Mouse (Mus musculus) kidney, embryonic 14.5 days (tissue): ENCODE measurements around the gene Uvrag. TPM values are rescaled to one million over a fixed set of nuclear protein-coding genes. Genes with fewer than 3 reads are reported as not detected.

Source experiments
- ATAC-seq: fragments of 200-750 bp; cut with Nextera tagmentation; 2 replicates; pipeline ENCODE4 v1.8.0; 2017; ENCODE audit warnings: moderate number of reproducible peaks, mild to moderate bottlenecking, moderate TSS enrichment, moderate library complexity; ENCODE audit not compliant: low FRiP score, low TSS enrichment
- H3K27ac ChIP-seq: fragments of 300-500 bp; sonication (generic); 2 replicates; pipeline ENCODE4 v1.5.1; 2014; ENCODE audit warnings: low read depth, mild to moderate bottlenecking, low read length, moderate library complexity, mixed read lengths
- H3K27me3 ChIP-seq: fragments of 300-500 bp; sonication (generic); 2 replicates; pipeline ENCODE4 v1.6.1; 2014; ENCODE audit warnings: mild to moderate bottlenecking, low read length; ENCODE audit not compliant: control insufficient read depth, insufficient read depth
- H3K36me3 ChIP-seq: fragments of 300-500 bp; sonication (generic); 2 replicates; pipeline ENCODE4 v1.6.1; 2014; ENCODE audit warnings: low read length, mixed read lengths; ENCODE audit not compliant: control insufficient read depth, insufficient read depth
- H3K4me1 ChIP-seq: fragments of 300-500 bp; sonication (generic); 2 replicates; pipeline ENCODE4 v1.6.1; 2014; ENCODE audit warnings: low read length, mixed read lengths; ENCODE audit not compliant: control insufficient read depth, insufficient read depth
- H3K4me2 ChIP-seq: fragments of 300-500 bp; sonication (generic); replicated peaks from 2 replicates; pipeline ENCODE4 v1.6.1; 2014; ENCODE audit warnings: low read depth, mild to moderate bottlenecking, low read length
- H3K4me3 ChIP-seq: fragments of 300-500 bp; sonication (generic); 2 replicates; pipeline ENCODE4 v1.5.1; 2014; ENCODE audit warnings: mild to moderate bottlenecking, low read length
- H3K9ac ChIP-seq: fragments of 300-500 bp; sonication (generic); 2 replicates; pipeline ENCODE4 v1.6.1; 2014; ENCODE audit warnings: low read depth, mild to moderate bottlenecking, low read length, moderate library complexity
- H3K9me3 ChIP-seq: fragments of 300-500 bp; sonication (generic); 2 replicates; pipeline ENCODE4 v1.6.1; 2016; ENCODE audit warnings: low read length; ENCODE audit not compliant: control insufficient read depth
- WGBS: fragments of 180-500 bp; shearing (Covaris S2); extraction: QIAGEN DNeasy Blood & Tissue Kit; methylation state at CpG from one replicate; pipeline ENCODE4 v1.1.7; 2014; 5-methylcytosine and 5-hydroxymethylcytosine counted together
- polyA plus RNA-seq: library from polyadenylated mRNA; unstranded; fragments of >200 nt; fragmentation: Nextera tagmentation; extraction: Ambion mirVana; gene quantifications from 2 replicates; pipeline ENCODE4 v1.2.1, GENCODE M21; 2014

Gene Uvrag
- polyA plus RNA-seq, 1 experiment from 2014 or later, result 22.7 TPM

DNA sequence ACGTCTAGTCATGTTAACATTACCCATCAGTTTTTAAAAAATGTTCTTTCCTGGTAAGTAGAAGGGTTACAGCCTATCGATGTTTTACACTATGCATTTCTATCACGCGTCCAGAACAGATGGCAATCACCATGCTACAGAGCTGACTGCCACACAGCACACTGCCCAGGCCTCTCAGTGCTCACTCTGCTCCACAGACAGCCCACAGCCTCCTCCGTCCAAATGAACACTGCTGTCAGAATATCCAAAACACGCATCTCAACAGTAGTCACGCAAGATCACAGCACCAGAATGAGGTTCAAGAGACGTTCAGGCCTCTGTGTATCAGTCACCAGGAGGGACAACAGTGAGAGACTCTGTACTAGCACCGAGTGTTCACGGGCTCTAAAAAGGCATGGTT is 115.0 kb downstream of the Uvrag start:
- ATAC-seq, result no peak
- no peak overlapping the region for H3K4me2 ChIP-seq
- no peaks in the 10 kb centered on the region for H3K9me3 ChIP-seq
- no peaks in the 10 kb centered on the region for H3K36me3 ChIP-seq
- no peaks in the 10 kb centered on the region for H3K4me1 ChIP-seq
- no peak overlapping the region for H3K27ac ChIP-seq
- H3K4me3 ChIP-seq, result no peak overlapping the region
- H3K27me3 ChIP-seq, result no peaks in the 10 kb centered on the region
- 93% methylated on average over 10 of the region's 10 CpGs for WGBS
- H3K9ac ChIP-seq, result no peak overlapping the region

DNA sequence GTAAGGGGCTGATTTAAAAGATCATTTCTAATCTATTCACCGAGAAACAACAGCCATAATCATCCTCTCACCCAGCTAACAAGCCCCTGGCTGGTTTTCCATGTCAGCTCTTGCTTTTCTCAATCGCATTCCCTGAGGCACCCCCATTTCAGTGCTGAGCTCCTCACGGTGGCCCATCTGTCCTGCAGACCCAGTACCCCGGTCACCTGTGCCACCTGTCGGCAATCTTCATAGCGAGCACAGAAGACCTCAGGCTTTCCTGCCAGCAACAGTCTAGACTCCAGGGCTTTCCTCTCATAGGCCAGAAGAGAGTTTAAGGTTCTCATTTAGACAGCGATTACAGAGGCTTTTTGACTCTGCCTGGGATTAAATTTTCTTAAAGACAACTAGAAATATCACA is 115.7 kb downstream of the Uvrag start:
- no peak overlapping the region for H3K9ac ChIP-seq
- no peak for ATAC-seq
- no peaks in the 10 kb centered on the region for H3K4me1 ChIP-seq
- H3K36me3 ChIP-seq, result no peaks in the 10 kb centered on the region
- WGBS, result 92% methylated on average over 7 of the region's 7 CpGs
- H3K27ac ChIP-seq, result no peak overlapping the region
- H3K4me3 ChIP-seq, result no peak overlapping the region
- no peaks in the 10 kb centered on the region for H3K27me3 ChIP-seq
- H3K4me2 ChIP-seq, result no peak overlapping the region
- no peaks in the 10 kb centered on the region for H3K9me3 ChIP-seq

DNA sequence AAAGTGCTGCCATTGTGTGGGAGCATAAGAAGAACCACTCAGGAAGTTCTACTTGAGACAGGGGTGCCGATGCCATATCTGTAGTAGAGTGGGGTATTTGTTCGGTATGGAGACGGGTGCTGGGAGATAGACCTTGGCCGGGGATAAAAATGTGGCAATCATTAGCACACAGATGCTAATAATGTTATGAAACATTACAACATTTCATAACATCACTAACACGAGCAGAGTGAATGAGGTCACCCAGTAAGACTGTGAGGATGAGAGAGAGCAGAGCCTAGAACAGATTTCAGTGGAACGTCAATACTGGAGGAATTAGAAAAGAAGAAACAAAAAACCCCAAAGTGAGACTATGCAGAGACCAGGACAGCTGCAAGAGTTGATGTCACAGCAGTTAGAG is 116.2 kb downstream of the Uvrag start:
- no peak overlapping the region for H3K27ac ChIP-seq
- H3K9ac ChIP-seq, result no peak overlapping the region
- no peaks in the 10 kb centered on the region for H3K9me3 ChIP-seq
- ATAC-seq, result no peak
- no peak overlapping the region for H3K4me3 ChIP-seq
- H3K36me3 ChIP-seq, result no peaks in the 10 kb centered on the region
- H3K4me2 ChIP-seq, result no peak overlapping the region
- H3K4me1 ChIP-seq, result peaks cover 3% of the 10 kb centered on the region; the same call in 1 of the 2 replicates
- no peaks in the 10 kb centered on the region for H3K27me3 ChIP-seq
- 95% methylated on average over 6 of the region's 6 CpGs for WGBS

DNA sequence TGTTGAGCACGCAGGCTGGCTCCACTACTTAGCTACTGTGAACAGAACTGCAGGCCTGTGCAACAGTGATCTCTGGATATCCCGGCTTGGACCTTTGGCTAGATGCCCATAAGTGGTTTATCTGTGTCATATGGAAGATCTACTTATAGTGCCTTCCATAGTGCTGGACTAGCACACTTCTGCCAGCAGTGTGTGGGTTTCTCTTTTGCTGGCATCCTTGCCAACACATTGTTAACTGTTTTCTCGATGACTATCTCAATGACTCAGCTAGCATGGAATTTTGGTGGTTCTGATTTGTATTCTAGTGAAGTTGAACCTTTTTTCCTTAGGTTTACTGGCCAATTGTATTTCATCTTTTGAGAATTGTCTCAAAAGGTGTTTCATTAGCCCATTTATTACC is 117.0 kb downstream of the Uvrag start:
- H3K36me3 ChIP-seq, result no peaks in the 10 kb centered on the region
- no peak overlapping the region for H3K4me3 ChIP-seq
- no peak overlapping the region for H3K4me2 ChIP-seq
- H3K27ac ChIP-seq, result no peak overlapping the region
- WGBS, result 89% methylated on average over 3 of the region's 3 CpGs
- H3K4me1 ChIP-seq, result peaks cover 3% of the 10 kb centered on the region; the same call in 1 of the 2 replicates
- ATAC-seq, result no peak
- H3K27me3 ChIP-seq, result no peaks in the 10 kb centered on the region
- H3K9me3 ChIP-seq, result no peaks in the 10 kb centered on the region
- no peak overlapping the region for H3K9ac ChIP-seq

DNA sequence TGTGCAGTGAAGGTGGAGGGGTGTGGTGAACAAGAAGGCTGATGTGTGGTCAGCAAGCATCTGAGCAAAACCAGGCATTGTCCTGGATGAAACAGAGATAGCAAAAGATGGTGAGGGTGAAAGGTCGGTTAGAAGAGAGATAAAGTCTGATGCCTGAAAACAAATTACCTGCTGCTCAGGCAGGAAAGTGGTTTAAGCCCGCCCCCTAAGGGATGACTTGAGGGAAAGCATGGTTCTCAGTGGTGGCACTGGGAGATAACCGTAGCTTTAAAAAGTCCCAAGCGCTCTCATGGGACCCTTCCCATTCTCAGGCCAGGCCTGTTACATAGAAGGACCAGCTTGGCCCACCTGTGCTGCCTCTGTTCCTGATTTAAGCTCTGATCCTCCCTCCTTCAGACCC is 119.7 kb downstream of the Uvrag start:
- Histone ChIP-seq H3K27ac (no peak overlapping the region), H3K4me2 (no peak overlapping the region), H3K36me3 (no peaks in the 10 kb centered on the region), H3K9ac (no peak overlapping the region), H3K4me1 (peaks cover 3% of the 10 kb centered on the region; the same call in 1 of the 2 replicates), H3K4me3 (no peak overlapping the region), H3K9me3 (no peaks in the 10 kb centered on the region), H3K27me3 (no peaks in the 10 kb centered on the region)
- no peak for ATAC-seq
- WGBS, result 52% methylated on average over 4 of the region's 4 CpGs

DNA sequence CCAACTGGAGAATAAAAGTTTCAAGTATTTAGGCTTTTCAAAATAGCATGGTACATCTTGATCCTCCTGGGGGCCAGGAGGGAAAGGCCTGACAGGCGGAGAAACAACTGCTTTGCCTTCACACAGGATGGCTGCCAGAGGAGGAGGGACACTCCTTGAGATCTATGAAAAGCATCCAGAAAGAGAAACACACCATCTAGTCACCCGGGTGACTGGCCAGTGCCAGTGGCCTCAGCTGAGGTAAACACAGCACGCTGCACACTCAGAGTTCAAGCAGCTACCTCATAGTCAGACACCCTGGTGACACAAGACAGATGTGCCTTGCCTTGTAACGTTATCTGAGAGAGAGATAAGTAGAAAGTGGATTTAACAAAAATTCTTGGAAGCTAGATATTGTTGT is 120.6 kb downstream of the Uvrag start:
- H3K4me1 ChIP-seq, result peaks cover 11% of the 10 kb centered on the region
- 35% methylated on average over 4 of the region's 4 CpGs for WGBS
- H3K9ac ChIP-seq, result no peak overlapping the region
- no peaks in the 10 kb centered on the region for H3K9me3 ChIP-seq
- no peak overlapping the region for H3K27ac ChIP-seq
- no peaks in the 10 kb centered on the region for H3K27me3 ChIP-seq
- no peak overlapping the region for H3K4me3 ChIP-seq
- H3K4me2 ChIP-seq, result no peak overlapping the region
- ATAC-seq, result no peak
- no peaks in the 10 kb centered on the region for H3K36me3 ChIP-seq

DNA sequence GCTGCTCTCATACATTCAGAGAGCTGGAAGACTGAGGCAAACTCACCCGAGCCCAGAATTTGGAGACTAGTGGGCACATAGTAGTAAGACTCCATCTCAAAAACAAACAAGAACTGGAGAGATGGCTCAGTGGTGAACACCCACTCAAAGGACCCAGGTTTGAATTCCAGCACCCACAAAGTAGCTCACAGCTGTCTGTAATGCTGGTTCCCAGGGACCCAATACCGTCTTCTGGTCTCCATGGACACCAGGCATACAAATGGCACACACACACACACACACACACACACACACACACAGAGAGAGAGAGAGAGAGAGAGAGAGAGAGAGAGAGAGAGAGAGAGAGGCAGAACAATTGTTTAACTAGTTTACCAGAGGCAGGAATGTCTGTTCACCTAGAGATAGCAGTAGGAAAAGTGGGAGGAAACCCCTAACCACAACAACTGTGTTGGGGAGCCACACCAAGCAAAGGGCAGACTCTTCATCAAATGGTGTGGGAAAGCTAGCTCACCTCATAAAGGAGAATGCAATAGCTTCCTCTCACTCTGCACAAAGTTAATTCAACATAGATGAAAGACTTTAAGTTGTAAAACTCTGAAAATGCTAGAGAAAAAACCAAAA is 123.6 kb downstream of the Uvrag start:
- Histone ChIP-seq H3K27ac (no peak overlapping the region), H3K27me3 (no peaks in the 10 kb centered on the region), H3K9me3 (no peaks in the 10 kb centered on the region), H3K4me2 (no peak overlapping the region), H3K9ac (no peak overlapping the region), H3K36me3 (no peaks in the 10 kb centered on the region), H3K4me3 (no peak overlapping the region), H3K4me1 (peaks cover 16% of the 10 kb centered on the region)
- 78% methylated on average over 2 of the region's 2 CpGs for WGBS
- ATAC-seq, result no peak

DNA sequence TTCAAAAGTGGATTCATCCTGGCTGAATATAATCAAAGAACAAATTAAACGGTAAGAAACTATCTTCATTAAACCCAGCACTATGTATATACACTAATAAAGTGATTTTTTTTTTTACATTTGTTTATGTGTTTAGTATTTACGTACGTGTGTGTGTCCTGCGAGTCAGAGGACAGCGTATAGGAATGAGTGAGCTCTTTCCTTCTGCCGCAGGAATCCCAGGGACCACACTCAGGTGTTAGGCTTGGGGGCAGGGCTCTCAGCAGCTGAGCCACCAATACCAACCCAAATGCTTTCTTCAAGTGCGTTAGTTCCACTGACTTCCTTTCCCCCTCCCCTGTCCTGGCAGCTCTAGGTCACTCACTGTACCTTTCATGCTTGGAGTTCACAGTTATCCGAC is 125.0 kb downstream of the Uvrag start:
- Histone ChIP-seq H3K4me3 (no peak overlapping the region), H3K27me3 (no peaks in the 10 kb centered on the region), H3K4me2 (no peak overlapping the region; the same call in 1 of the 2 replicates), H3K9ac (no peak overlapping the region), H3K27ac (no peak overlapping the region), H3K9me3 (no peaks in the 10 kb centered on the region), H3K36me3 (no peaks in the 10 kb centered on the region), H3K4me1 (peaks cover 20% of the 10 kb centered on the region)
- 42% methylated on average over 8 of the region's 8 CpGs for WGBS
- ATAC-seq, result no peak

DNA sequence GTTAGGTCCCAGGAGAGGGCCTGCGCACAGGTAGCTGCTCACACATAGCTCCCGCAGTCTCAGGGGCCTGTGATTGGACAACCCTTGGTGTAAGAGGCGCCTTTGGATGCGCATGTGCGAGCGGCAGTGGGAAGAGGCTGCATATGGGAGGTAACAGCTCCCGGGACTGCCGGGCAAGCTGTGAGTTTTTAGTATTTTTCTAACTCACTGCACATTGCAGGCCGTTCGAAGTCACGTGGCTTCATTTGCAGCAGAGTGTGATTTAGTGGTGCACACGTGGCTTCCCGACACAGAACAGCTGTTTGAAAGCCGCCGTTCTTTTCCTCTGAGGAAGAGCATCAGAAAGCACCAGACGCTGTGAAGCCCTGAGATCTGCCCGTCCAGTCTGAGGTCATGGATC is 125.5 kb downstream of the Uvrag start:
- H3K4me2 ChIP-seq, result peak overlapping the region; percentile 8; the same call in 1 of the 2 replicates
- no peaks in the 10 kb centered on the region for H3K9me3 ChIP-seq
- H3K36me3 ChIP-seq, result no peaks in the 10 kb centered on the region
- ATAC-seq, result peak; percentile 81
- H3K27ac ChIP-seq, result no peak overlapping the region
- H3K9ac ChIP-seq, result no peak overlapping the region; the same call in 1 of the 2 replicates
- H3K27me3 ChIP-seq, result no peaks in the 10 kb centered on the region
- no peak overlapping the region for H3K4me3 ChIP-seq
- peaks cover 20% of the 10 kb centered on the region for H3K4me1 ChIP-seq
- WGBS, result 28% methylated on average over 17 of the region's 17 CpGs
